Mouse (Mus musculus) heart, embryonic 13.5 days (tissue): ENCODE data around the gene Spag17. TPM values are rescaled to one million over a fixed set of nuclear protein-coding genes. Genes with fewer than 3 reads are reported as not detected.

Experiments used
- ATAC-seq: fragments of 200-750 bp; cut with Nextera tagmentation; 2 replicates; pipeline ENCODE4 v1.8.0; 2017; ENCODE audit warnings: moderate TSS enrichment; ENCODE audit not compliant: insufficient number of reproducible peaks, low FRiP score, low TSS enrichment; ENCODE audit errors: extremely low read depth
- H3K27ac ChIP-seq: fragments of 300-500 bp; sonication (generic); replicated peaks from 2 replicates; pipeline ENCODE4 v1.5.1; 2015; ENCODE audit warnings: moderate library complexity, mild to moderate bottlenecking, inconsistent platforms
- H3K27me3 ChIP-seq: fragments of 300-500 bp; sonication (generic); replicated peaks from 2 replicates; pipeline ENCODE4 v1.6.1; 2015; ENCODE audit warnings: mild to moderate bottlenecking, inconsistent platforms
- H3K36me3 ChIP-seq: fragments of 300-500 bp; sonication (generic); 2 replicates; pipeline ENCODE4 v1.6.1; 2015; ENCODE audit warnings: mild to moderate bottlenecking, inconsistent platforms
- H3K4me1 ChIP-seq: fragments of 300-500 bp; sonication (generic); 2 replicates; pipeline ENCODE4 v1.6.1; 2015; ENCODE audit warnings: inconsistent platforms
- H3K4me2 ChIP-seq: fragments of 300-500 bp; sonication (generic); 2 replicates; pipeline ENCODE4 v1.6.1; 2015; ENCODE audit warnings: inconsistent platforms, mild to moderate bottlenecking, moderate library complexity
- H3K4me3 ChIP-seq: fragments of 300-500 bp; sonication (generic); 2 replicates; pipeline ENCODE4 v1.5.1; 2015; ENCODE audit warnings: moderate library complexity, mild to moderate bottlenecking, inconsistent platforms
- H3K9ac ChIP-seq: fragments of 300-500 bp; sonication (generic); 2 replicates; pipeline ENCODE4 v1.6.1; 2015; ENCODE audit warnings: inconsistent platforms, mild to moderate bottlenecking, moderate library complexity
- H3K9me3 ChIP-seq: fragments of 300-500 bp; sonication (generic); 2 replicates; pipeline ENCODE4 v1.6.1; 2016; ENCODE audit warnings: inconsistent platforms
- WGBS: fragments of 180-500 bp; shearing (Covaris S2); methylation state at CpG from one replicate; pipeline ENCODE4 v1.1.7; 2015; ENCODE audit warnings: mixed read lengths; 5-methylcytosine and 5-hydroxymethylcytosine counted together
- polyA plus RNA-seq: library from polyadenylated mRNA; unstranded; fragments of >200 nt; fragmentation: Nextera tagmentation; extraction: Ambion mirVana; gene quantifications from 2 replicates; pipeline ENCODE4 v1.2.1, GENCODE M21; 2015

The Spag17 gene
- polyA plus RNA-seq, 1 experiment from 2014 or later = 0.28 TPM

GRCm38 (mm10) chr3:99966285-99966684, 81.1 kb downstream of the Spag17 start:
- ATAC-seq = no peak
- no peaks in the 10 kb centered on the region for H3K9me3 ChIP-seq
- no peaks in the 10 kb centered on the region for H3K36me3 ChIP-seq
- no peak overlapping the region for H3K4me2 ChIP-seq
- no peak overlapping the region for H3K9ac ChIP-seq
- no peak overlapping the region for H3K27ac ChIP-seq
- peaks cover 6% of the 10 kb centered on the region for H3K4me1 ChIP-seq
- 67% methylated on average over 2 of the region's 2 CpGs for WGBS
- no peaks in the 10 kb centered on the region for H3K27me3 ChIP-seq
- H3K4me3 ChIP-seq = no peak overlapping the region

DNA sequence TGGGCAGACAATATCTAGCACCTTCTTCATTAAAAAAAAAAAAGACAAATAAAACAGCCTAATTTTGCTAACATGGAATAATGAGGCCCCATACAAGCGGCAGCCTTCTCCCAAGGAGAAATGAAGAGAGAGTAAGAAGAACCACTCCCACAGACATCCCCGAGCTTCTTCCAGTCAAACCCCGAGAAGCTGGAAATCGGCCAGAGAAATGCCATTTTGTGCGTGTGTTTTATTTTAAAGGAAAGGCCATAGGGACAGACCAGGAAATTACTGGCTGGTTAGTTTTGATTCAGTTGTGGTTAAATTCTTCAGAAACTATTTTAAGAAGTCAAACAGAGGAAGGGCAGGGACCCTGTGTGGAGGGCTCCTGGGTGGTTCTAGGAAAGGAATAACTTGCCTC, 85.6 kb downstream of the Spag17 start:
- H3K27me3 ChIP-seq = no peaks in the 10 kb centered on the region
- ATAC-seq = no peak
- H3K27ac ChIP-seq = no peak overlapping the region
- no peaks in the 10 kb centered on the region for H3K36me3 ChIP-seq
- no peak overlapping the region for H3K9ac ChIP-seq
- H3K9me3 ChIP-seq = no peaks in the 10 kb centered on the region
- 43% methylated on average over 5 of the region's 5 CpGs for WGBS
- peaks cover 6% of the 10 kb centered on the region for H3K4me1 ChIP-seq
- H3K4me3 ChIP-seq = no peak overlapping the region
- no peak overlapping the region for H3K4me2 ChIP-seq

GRCm38 (mm10) chr3:99981046-99981445, 95.8 kb downstream of the Spag17 start:
- ATAC-seq = no peak
- H3K9ac ChIP-seq = no peak overlapping the region
- WGBS = 52% methylated on average over 7 of the region's 7 CpGs
- no peaks in the 10 kb centered on the region for H3K9me3 ChIP-seq
- no peaks in the 10 kb centered on the region for H3K27me3 ChIP-seq
- H3K27ac ChIP-seq = no peak overlapping the region
- H3K4me3 ChIP-seq = no peak overlapping the region
- H3K4me1 ChIP-seq = no peaks in the 10 kb centered on the region
- H3K36me3 ChIP-seq = no peaks in the 10 kb centered on the region
- no peak overlapping the region for H3K4me2 ChIP-seq

DNA sequence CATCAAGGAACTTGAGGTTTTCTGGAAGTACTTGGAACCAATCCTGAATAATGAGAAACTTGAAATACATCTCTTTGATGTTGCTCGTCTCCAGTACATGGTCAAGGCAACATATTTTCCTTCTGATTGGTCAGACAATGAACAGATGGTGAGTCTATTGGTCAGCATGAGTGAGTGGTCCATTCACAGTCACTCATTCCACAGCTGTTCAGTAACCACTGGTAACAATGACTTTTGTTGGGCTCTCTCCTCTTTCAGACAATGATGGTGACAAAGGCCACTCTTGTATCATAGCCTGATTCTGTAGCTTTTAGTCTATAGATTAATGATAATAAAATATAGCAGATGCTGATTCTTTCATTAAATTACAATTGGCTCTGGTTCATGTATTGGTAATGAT, 119.5 kb downstream of the Spag17 start:
- Histone ChIP-seq H3K27ac (no peak overlapping the region), H3K9ac (no peak overlapping the region), H3K9me3 (no peaks in the 10 kb centered on the region), H3K4me2 (no peak overlapping the region), H3K4me1 (no peaks in the 10 kb centered on the region), H3K36me3 (no peaks in the 10 kb centered on the region), H3K27me3 (no peaks in the 10 kb centered on the region), H3K4me3 (no peak overlapping the region)
- 65% methylated on average over 1 of the region's 1 CpGs for WGBS
- ATAC-seq = no peak

GRCm38 (mm10) chr3:100009807-100010206, 124.6 kb downstream of the Spag17 start:
- Histone ChIP-seq H3K27me3 (no peaks in the 10 kb centered on the region), H3K9me3 (no peaks in the 10 kb centered on the region), H3K4me3 (no peak overlapping the region), H3K27ac (no peak overlapping the region), H3K4me1 (no peaks in the 10 kb centered on the region), H3K9ac (no peak overlapping the region), H3K36me3 (no peaks in the 10 kb centered on the region), H3K4me2 (no peak overlapping the region)
- no peak for ATAC-seq

DNA sequence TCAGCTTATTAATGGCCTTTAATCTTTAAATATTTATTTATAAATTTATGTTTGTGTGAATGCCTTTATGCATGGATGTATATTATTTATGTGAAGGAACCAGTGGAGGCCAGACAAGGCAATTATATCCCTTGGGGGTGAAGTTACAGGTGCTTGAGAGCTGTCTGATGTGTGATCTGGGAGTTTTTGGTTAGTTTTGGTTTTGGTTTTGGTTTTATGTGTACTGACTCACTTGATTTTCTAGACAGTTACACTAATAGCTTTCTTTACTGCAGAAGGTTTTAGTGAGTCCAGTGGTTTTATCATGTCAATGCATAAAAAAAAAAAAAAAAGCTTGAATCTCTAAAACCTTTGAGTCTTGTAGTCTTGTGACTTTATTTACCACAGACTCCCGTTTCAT, 128.9 kb downstream of the Spag17 start:
- 50% methylated on average over 1 of the region's 1 CpGs for WGBS
- no peak for ATAC-seq
- Histone ChIP-seq H3K36me3 (no peaks in the 10 kb centered on the region), H3K4me2 (no peak overlapping the region), H3K9me3 (peaks cover 7% of the 10 kb centered on the region; the same call in 1 of the 2 replicates), H3K9ac (no peak overlapping the region), H3K4me1 (no peaks in the 10 kb centered on the region), H3K27me3 (no peaks in the 10 kb centered on the region), H3K27ac (no peak overlapping the region), H3K4me3 (no peak overlapping the region)

DNA sequence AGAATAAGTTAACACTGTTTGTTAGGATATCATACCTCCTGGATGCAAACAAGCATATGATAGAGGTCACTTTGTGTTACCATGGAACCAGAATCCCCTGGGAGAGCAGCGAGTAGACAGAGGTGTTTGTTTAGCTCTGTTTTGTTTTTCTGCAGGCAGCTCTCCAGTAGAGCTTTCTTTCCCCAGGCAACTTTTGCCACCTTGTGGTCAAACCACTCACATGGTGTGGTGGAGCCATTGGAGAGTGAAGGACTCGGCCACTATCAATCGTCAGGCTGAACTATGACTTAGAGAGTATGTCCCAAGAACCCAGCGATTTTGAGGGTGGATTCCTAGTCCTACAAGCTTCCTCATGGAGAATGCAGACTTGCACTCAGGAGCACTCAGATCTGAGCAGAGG, 146.1 kb downstream of the Spag17 start:
- ATAC-seq = no peak
- Histone ChIP-seq H3K27ac (no peak overlapping the region), H3K9ac (no peak overlapping the region), H3K27me3 (peaks cover 6% of the 10 kb centered on the region; the same call in 1 of the 2 replicates), H3K4me1 (no peaks in the 10 kb centered on the region), H3K4me3 (no peak overlapping the region), H3K9me3 (no peaks in the 10 kb centered on the region), H3K36me3 (no peaks in the 10 kb centered on the region), H3K4me2 (no peak overlapping the region)
- 33% methylated on average over 4 of the region's 4 CpGs for WGBS

GRCm38 (mm10) chr3:100032969-100033368, 147.8 kb downstream of the Spag17 start:
- Histone ChIP-seq H3K9me3 (no peaks in the 10 kb centered on the region), H3K4me1 (no peaks in the 10 kb centered on the region), H3K36me3 (no peaks in the 10 kb centered on the region), H3K27ac (no peak overlapping the region), H3K9ac (no peak overlapping the region), H3K27me3 (peaks cover 6% of the 10 kb centered on the region; the same call in 1 of the 2 replicates), H3K4me3 (no peak overlapping the region), H3K4me2 (no peak overlapping the region)
- WGBS = 33% methylated on average over 1 of the region's 1 CpGs
- no peak for ATAC-seq

DNA sequence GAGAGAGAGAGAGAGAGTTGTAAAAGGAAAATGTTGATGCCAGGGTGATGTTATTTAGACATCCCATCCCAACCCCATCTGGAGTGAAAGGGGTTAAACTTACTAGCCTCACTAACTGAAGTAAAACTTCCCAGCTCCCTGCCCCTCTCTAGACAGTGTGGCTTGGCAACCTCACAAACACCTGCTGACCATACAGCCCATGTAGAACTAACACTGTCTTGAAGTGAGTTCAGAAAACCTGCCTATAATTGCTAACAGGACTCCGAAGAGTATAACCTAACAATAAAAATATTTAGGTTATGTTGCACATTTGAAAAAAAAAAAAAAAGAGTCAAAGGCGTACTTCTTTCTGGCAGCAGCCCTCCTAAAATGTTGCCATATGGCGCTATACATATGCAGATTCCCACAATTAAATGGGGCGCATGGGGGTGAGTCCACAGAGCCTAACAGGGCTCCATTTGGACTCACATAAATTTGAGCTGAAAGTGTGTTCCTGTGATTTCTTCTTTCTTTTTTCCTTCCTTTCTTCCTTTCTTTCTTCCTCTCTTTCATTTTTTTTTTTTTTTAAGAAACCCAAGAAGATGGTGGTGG, 149.3 kb downstream of the Spag17 start:
- no peak overlapping the region for H3K27ac ChIP-seq
- no peak for ATAC-seq
- no peak overlapping the region for H3K4me3 ChIP-seq
- 68% methylated on average over 4 of the region's 4 CpGs for WGBS
- no peak overlapping the region for H3K9ac ChIP-seq
- H3K9me3 ChIP-seq = no peaks in the 10 kb centered on the region
- H3K36me3 ChIP-seq = no peaks in the 10 kb centered on the region
- no peaks in the 10 kb centered on the region for H3K4me1 ChIP-seq
- no peak overlapping the region for H3K4me2 ChIP-seq
- peaks cover 6% of the 10 kb centered on the region; the same call in 1 of the 2 replicates for H3K27me3 ChIP-seq

- H3K27me3 ChIP-seq = peaks cover 6% of the 10 kb centered on the region; the same call in 1 of the 2 replicates
- WGBS = 75% methylated on average over 3 of the region's 3 CpGs
- H3K4me1 ChIP-seq = no peaks in the 10 kb centered on the region
- no peak overlapping the region for H3K4me3 ChIP-seq
- ATAC-seq = no peak
- no peak overlapping the region for H3K4me2 ChIP-seq
- H3K9ac ChIP-seq = no peak overlapping the region
- no peaks in the 10 kb centered on the region for H3K9me3 ChIP-seq
- no peak overlapping the region for H3K27ac ChIP-seq
- H3K36me3 ChIP-seq = no peaks in the 10 kb centered on the region
These were observed 149.9 kb downstream of the Spag17 start for GRCm38 (mm10) chr3:100035097-100035496.

DNA sequence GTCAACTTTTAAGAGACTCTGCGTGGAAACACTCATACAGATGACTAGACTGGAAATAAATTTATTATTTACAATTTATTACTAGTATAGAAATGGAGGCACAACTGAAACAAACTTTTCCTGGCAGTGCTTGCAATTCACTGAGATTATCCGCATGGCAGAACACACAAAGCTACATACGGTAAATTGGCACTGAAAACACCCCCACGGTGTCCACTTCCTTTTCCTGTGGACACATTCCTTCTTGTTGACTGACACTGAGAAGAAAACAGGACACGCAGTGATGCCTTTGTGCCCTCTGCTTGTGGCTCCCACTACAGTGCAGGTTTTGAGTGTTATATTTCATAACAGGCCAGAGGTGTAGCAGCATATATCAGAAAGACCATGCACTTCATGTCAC, 151.6 kb downstream of the Spag17 start:
- peaks cover 6% of the 10 kb centered on the region; the same call in 1 of the 2 replicates for H3K27me3 ChIP-seq
- H3K36me3 ChIP-seq = no peaks in the 10 kb centered on the region
- H3K27ac ChIP-seq = no peak overlapping the region
- ATAC-seq = no peak
- H3K4me3 ChIP-seq = no peak overlapping the region
- 65% methylated on average over 5 of the region's 5 CpGs for WGBS
- H3K9ac ChIP-seq = no peak overlapping the region
- no peaks in the 10 kb centered on the region for H3K9me3 ChIP-seq
- H3K4me1 ChIP-seq = no peaks in the 10 kb centered on the region
- no peak overlapping the region for H3K4me2 ChIP-seq

DNA sequence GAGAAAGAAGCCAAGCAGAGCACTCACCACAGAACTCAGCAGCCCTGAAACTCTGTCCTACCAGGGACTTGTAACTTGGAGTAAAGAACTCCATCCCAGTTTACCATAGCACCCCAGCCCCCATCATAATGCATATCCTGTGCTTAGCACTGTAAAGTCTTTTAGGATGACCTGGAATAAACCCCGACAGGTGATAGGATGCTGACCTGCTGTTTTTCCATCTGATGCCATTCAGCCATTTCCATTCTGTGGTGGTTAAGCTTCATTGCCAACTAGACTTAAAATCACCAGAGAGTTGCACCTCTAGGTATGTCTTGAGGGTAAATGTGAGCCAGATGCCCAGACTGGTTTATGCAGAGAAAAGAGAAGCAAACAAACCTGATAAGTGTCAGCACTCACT, 189.2 kb downstream of the Spag17 start:
- ATAC-seq = no peak
- Histone ChIP-seq H3K27me3 (no peaks in the 10 kb centered on the region), H3K4me2 (no peak overlapping the region), H3K36me3 (no peaks in the 10 kb centered on the region), H3K4me1 (peaks cover 5% of the 10 kb centered on the region; the same call in 1 of the 2 replicates), H3K9ac (no peak overlapping the region), H3K27ac (no peak overlapping the region), H3K9me3 (peaks cover 5% of the 10 kb centered on the region; the same call in 1 of the 2 replicates), H3K4me3 (no peak overlapping the region)
- WGBS = 86% methylated on average over 1 of the region's 1 CpGs
